Mouse (Mus musculus) testis, adult 2 months (tissue): ENCODE measurements around the gene Ccdc114.

ENCODE experiments used
- CTCF ChIP-seq: fragments of 200-500 bp; IDR thresholded peaks from 2 replicates; pipeline ENCODE4 v1.5.1; 2012; ENCODE audit warnings: low read depth, mild to moderate bottlenecking, inconsistent platforms, low read length, moderate library complexity; ENCODE audit not compliant: control insufficient read depth, insufficient read depth, insufficient replicate concordance
- POLR2A ChIP-seq: fragments of 200-500 bp; IDR thresholded peaks from 2 replicates; pipeline ENCODE4 v1.6.1; 2012; ENCODE audit warnings: low read depth, mild to moderate bottlenecking, inconsistent platforms, low read length, moderate library complexity; ENCODE audit not compliant: control insufficient read depth

DNA sequence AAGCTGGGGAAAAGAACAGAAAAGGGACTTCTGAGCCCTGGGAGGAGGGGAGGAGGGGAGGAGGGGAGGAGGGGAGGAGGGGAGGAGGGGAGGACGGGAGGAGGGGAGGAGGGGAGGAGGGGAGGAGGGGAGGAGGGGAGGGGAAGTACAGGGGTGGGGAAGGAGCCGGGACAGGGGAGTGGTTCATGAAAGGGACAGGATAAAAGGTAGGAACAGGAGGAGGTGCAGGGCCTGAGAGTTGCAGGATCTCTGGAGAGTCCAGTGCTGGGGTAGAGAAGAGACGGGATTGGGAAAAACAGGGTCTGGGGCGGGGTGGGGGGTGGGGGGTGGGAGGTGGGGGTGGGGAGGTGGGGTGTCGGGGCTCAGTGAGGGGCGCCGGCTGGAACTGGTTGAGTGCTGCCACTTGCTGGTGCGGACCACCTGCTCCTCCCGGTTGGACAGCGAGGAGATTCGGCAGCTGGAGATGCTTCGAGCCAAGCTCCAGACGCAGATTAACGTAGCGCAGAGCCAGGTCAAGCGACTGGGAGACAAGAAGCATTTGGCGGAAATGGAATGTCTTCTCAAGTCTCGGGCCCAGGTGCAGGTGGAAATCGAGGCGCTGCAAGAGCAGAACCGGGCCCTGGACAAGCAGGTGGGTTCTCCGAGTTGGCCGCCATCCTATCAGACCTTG is 4.9 kb downstream of the Ccdc114 start:
- no peak for TF ChIP-seq CTCF
- no peak for TF ChIP-seq POLR2A
